Mouse (Mus musculus) midbrain, embryonic 13.5 days (tissue): ENCODE measurements around the gene St6galnac3. TPM values are rescaled to one million over a fixed set of nuclear protein-coding genes. Genes with fewer than 3 reads are reported as not detected.

Source experiments
- ATAC-seq: fragments of 200-750 bp; cut with Nextera tagmentation; 2 replicates; pipeline ENCODE4 v1.8.0; 2017; ENCODE audit warnings: mild to moderate bottlenecking, moderate TSS enrichment, moderate library complexity
- H3K27ac ChIP-seq: fragments of 300-500 bp; sonication (generic); 2 replicates; pipeline ENCODE4 v1.5.1; 2015; ENCODE audit warnings: inconsistent platforms, mild to moderate bottlenecking, moderate library complexity
- H3K27me3 ChIP-seq: fragments of 300-500 bp; sonication (generic); 2 replicates; pipeline ENCODE4 v1.6.1; 2015; ENCODE audit warnings: mild to moderate bottlenecking, inconsistent platforms
- H3K36me3 ChIP-seq: fragments of 300-500 bp; sonication (generic); 2 replicates; pipeline ENCODE4 v1.6.1; 2015; ENCODE audit warnings: mild to moderate bottlenecking, inconsistent platforms
- H3K4me1 ChIP-seq: fragments of 300-500 bp; sonication (generic); replicated peaks from 2 replicates; pipeline ENCODE4 v1.6.1; 2015; ENCODE audit warnings: inconsistent platforms
- H3K4me2 ChIP-seq: fragments of 300-500 bp; sonication (generic); replicated peaks from 2 replicates; pipeline ENCODE4 v1.6.1; 2015; ENCODE audit warnings: moderate library complexity, mild to moderate bottlenecking, inconsistent platforms
- H3K4me3 ChIP-seq: fragments of 300-500 bp; sonication (generic); replicated peaks from 2 replicates; pipeline ENCODE4 v1.5.1; 2015; ENCODE audit warnings: mild to moderate bottlenecking, inconsistent platforms
- H3K9ac ChIP-seq: fragments of 300-500 bp; sonication (generic); replicated peaks from 2 replicates; pipeline ENCODE4 v1.6.1; 2015; ENCODE audit warnings: mild to moderate bottlenecking, inconsistent platforms
- H3K9me3 ChIP-seq: fragments of 300-500 bp; sonication (generic); 2 replicates; pipeline ENCODE4 v1.6.1; 2016; ENCODE audit warnings: mild to moderate bottlenecking, inconsistent platforms
- WGBS: fragments of 180-500 bp; shearing (Covaris S2); methylation state at CpG from one replicate; pipeline ENCODE4 v1.1.7; 2015; 5-methylcytosine and 5-hydroxymethylcytosine counted together
- polyA plus RNA-seq: library from polyadenylated mRNA; unstranded; fragments of >200 nt; fragmentation: Nextera tagmentation; extraction: Ambion mirVana; gene quantifications from 2 replicates; pipeline ENCODE4 v1.2.1, GENCODE M21; 2015

The St6galnac3 gene
- polyA plus RNA-seq, 1 experiment from 2014 or later: 26.7 TPM

GRCm38 (mm10) chr3:153276830-153277388, 448.1 kb downstream of the St6galnac3 start:
- peak; percentile 88 for ATAC-seq
- Histone ChIP-seq H3K9ac (no peak overlapping the region), H3K27me3 (peaks cover 11% of the 10 kb centered on the region), H3K27ac (peak overlapping the region; percentile 79), H3K4me2 (peak overlapping the region; percentile 40), H3K4me3 (peak overlapping the region; percentile 3; the same call in 1 of the 2 replicates), H3K9me3 (peaks cover 16% of the 10 kb centered on the region), H3K4me1 (peaks cover 37% of the 10 kb centered on the region), H3K36me3 (0 out of 2 replicates have a peak, but pooled peaks cover 5% of the 10 kb centered on the region)
- WGBS: 13% methylated on average over 16 of the region's 16 CpGs

GRCm38 (mm10) chr3:153276101-153276829, 448.7 kb downstream of the St6galnac3 start:
- peak overlapping the region; percentile 79 for H3K27ac ChIP-seq
- no peak overlapping the region for H3K4me3 ChIP-seq
- H3K4me2 ChIP-seq: peak overlapping the region; percentile 40
- peaks cover 11% of the 10 kb centered on the region for H3K27me3 ChIP-seq
- peaks cover 16% of the 10 kb centered on the region for H3K9me3 ChIP-seq
- H3K9ac ChIP-seq: no peak overlapping the region
- 0 out of 2 replicates have a peak, but pooled peaks cover 5% of the 10 kb centered on the region for H3K36me3 ChIP-seq
- WGBS: 56% methylated on average over 8 of the region's 8 CpGs
- H3K4me1 ChIP-seq: peaks cover 35% of the 10 kb centered on the region
- no peak for ATAC-seq

GRCm38 (mm10) chr3:153272241-153272640, 452.7 kb downstream of the St6galnac3 start:
- Histone ChIP-seq H3K9ac (no peak overlapping the region), H3K4me1 (peaks cover 16% of the 10 kb centered on the region), H3K27ac (no peak overlapping the region), H3K4me3 (no peak overlapping the region), H3K27me3 (no peaks in the 10 kb centered on the region), H3K9me3 (peaks cover 16% of the 10 kb centered on the region), H3K4me2 (no peak overlapping the region), H3K36me3 (0 out of 2 replicates have a peak, but pooled peaks cover 5% of the 10 kb centered on the region)
- WGBS: 71% methylated on average over 1 of the region's 1 CpGs
- ATAC-seq: no peak

GRCm38 (mm10) chr3:153267397-153267796, 457.6 kb downstream of the St6galnac3 start:
- Histone ChIP-seq H3K4me3 (no peak overlapping the region), H3K27me3 (no peaks in the 10 kb centered on the region), H3K36me3 (no peaks in the 10 kb centered on the region), H3K4me1 (no peaks in the 10 kb centered on the region), H3K27ac (no peak overlapping the region), H3K4me2 (no peak overlapping the region), H3K9me3 (no peaks in the 10 kb centered on the region), H3K9ac (no peak overlapping the region)
- 78% methylated on average over 8 of the region's 8 CpGs for WGBS
- no peak for ATAC-seq

GRCm38 (mm10) chr3:153261985-153262384, 463.0 kb downstream of the St6galnac3 start:
- Histone ChIP-seq H3K9ac (no peak overlapping the region), H3K27me3 (no peaks in the 10 kb centered on the region), H3K4me2 (no peak overlapping the region), H3K4me3 (no peak overlapping the region), H3K36me3 (no peaks in the 10 kb centered on the region), H3K27ac (no peak overlapping the region), H3K9me3 (no peaks in the 10 kb centered on the region), H3K4me1 (peaks cover 12% of the 10 kb centered on the region; the same call in 1 of the 2 replicates)
- WGBS: 73% methylated on average over 5 of the region's 5 CpGs
- no peak for ATAC-seq

- no peaks in the 10 kb centered on the region for H3K36me3 ChIP-seq
- no peak overlapping the region for H3K9ac ChIP-seq
- peaks cover 12% of the 10 kb centered on the region; the same call in 1 of the 2 replicates for H3K4me1 ChIP-seq
- WGBS: 62% methylated on average over 7 of the region's 7 CpGs
- H3K27me3 ChIP-seq: no peaks in the 10 kb centered on the region
- ATAC-seq: no peak
- H3K4me3 ChIP-seq: no peak overlapping the region
- no peak overlapping the region for H3K4me2 ChIP-seq
- no peaks in the 10 kb centered on the region for H3K9me3 ChIP-seq
- no peak overlapping the region for H3K27ac ChIP-seq
Measured at GRCm38 (mm10) chr3:153260225-153260933, 464.6 kb downstream of the St6galnac3 start.

GRCm38 (mm10) chr3:153255910-153256309, 469.1 kb downstream of the St6galnac3 start:
- Histone ChIP-seq H3K9me3 (no peaks in the 10 kb centered on the region), H3K36me3 (no peaks in the 10 kb centered on the region), H3K27me3 (no peaks in the 10 kb centered on the region), H3K9ac (no peak overlapping the region), H3K27ac (no peak overlapping the region), H3K4me1 (0 out of 2 replicates have a peak, but pooled peaks cover 3% of the 10 kb centered on the region), H3K4me3 (no peak overlapping the region), H3K4me2 (no peak overlapping the region)
- 88% methylated on average over 8 of the region's 8 CpGs for WGBS
- no peak for ATAC-seq

- Histone ChIP-seq H3K9me3 (no peaks in the 10 kb centered on the region), H3K27me3 (no peaks in the 10 kb centered on the region), H3K4me2 (no peak overlapping the region), H3K36me3 (no peaks in the 10 kb centered on the region), H3K4me1 (no peaks in the 10 kb centered on the region), H3K9ac (no peak overlapping the region), H3K4me3 (no peak overlapping the region), H3K27ac (no peak overlapping the region)
- ATAC-seq: no peak
- 96% methylated on average over 3 of the region's 3 CpGs for WGBS
Measured at GRCm38 (mm10) chr3:153251653-153252052, 473.3 kb downstream of the St6galnac3 start.

- H3K36me3 ChIP-seq: no peaks in the 10 kb centered on the region
- H3K4me2 ChIP-seq: no peak overlapping the region
- no peaks in the 10 kb centered on the region for H3K27me3 ChIP-seq
- no peak overlapping the region for H3K9ac ChIP-seq
- no peak overlapping the region for H3K27ac ChIP-seq
- no peaks in the 10 kb centered on the region for H3K4me1 ChIP-seq
- ATAC-seq: peak; percentile 61
- H3K4me3 ChIP-seq: no peak overlapping the region
- WGBS: 55% methylated on average over 9 of the region's 9 CpGs
- H3K9me3 ChIP-seq: no peaks in the 10 kb centered on the region
Measured at GRCm38 (mm10) chr3:153250598-153251257, 474.2 kb downstream of the St6galnac3 start.

GRCm38 (mm10) chr3:153248866-153249265, 476.1 kb downstream of the St6galnac3 start:
- Histone ChIP-seq H3K9ac (no peak overlapping the region), H3K4me3 (no peak overlapping the region), H3K4me1 (no peaks in the 10 kb centered on the region), H3K27ac (no peak overlapping the region; the same call in 1 of the 2 replicates), H3K27me3 (no peaks in the 10 kb centered on the region), H3K9me3 (no peaks in the 10 kb centered on the region), H3K36me3 (no peaks in the 10 kb centered on the region), H3K4me2 (no peak overlapping the region)
- no peak for ATAC-seq
- 93% methylated on average over 2 of the region's 2 CpGs for WGBS

GRCm38 (mm10) chr3:153248029-153248428, 476.9 kb downstream of the St6galnac3 start:
- WGBS: 40% methylated on average over 4 of the region's 4 CpGs
- H3K4me3 ChIP-seq: no peak overlapping the region
- H3K9me3 ChIP-seq: no peaks in the 10 kb centered on the region
- H3K27me3 ChIP-seq: no peaks in the 10 kb centered on the region
- no peak for ATAC-seq
- no peak overlapping the region for H3K9ac ChIP-seq
- no peak overlapping the region for H3K4me2 ChIP-seq
- H3K36me3 ChIP-seq: no peaks in the 10 kb centered on the region
- H3K27ac ChIP-seq: no peak overlapping the region
- H3K4me1 ChIP-seq: no peaks in the 10 kb centered on the region
